ENCODE assay signal across 28 mouse cellular contexts in the genomic region with DNA sequence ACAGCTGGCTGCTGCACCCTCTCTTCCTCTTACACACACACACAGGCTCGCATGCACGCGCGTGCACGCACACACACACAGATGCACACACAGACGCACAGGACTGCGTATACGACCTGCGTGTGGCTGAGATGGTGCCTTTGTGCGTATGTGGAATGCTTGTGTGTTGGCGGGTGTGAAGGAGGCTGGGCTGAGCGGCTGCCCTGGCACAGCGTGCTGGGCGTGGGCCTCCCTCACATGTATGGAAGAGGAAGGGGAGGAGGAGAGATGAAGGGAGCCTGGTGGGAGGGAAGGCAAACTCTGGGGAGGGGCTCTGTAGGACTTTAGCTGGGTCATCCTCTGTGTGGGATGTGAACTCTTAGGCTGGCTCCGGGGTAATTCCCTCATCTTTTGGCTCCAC. TPM values are rescaled to one million over a fixed set of nuclear protein-coding genes. Genes with fewer than 3 reads are reported as not detected.
DNase-seq lines count a peak whose midpoint lies in the region; ATAC-seq and TF ChIP-seq lines count a peak whose summit lies in the region.
"Had no signal": no experiment of that assay in that cellular context is flagged by ENCODE, and none has a peak within 500 bp of the region (broad histone marks: within the 10 kb centered on the region; RNA-seq: fewer than 3 reads in every experiment).

No protein-coding gene starts in this region.

- 83% methylated on average over 15 of the region's 15 CpGs for WGBS in limb, embryonic 10.5 days
- WGBS in forebrain, embryonic 16.5 days, result 81% methylated on average over 15 of the region's 15 CpGs

- H3K4me2 ChIP-seq in forebrain, embryonic 16.5 days (ENCODE audit: low read length), result no peak overlapping the region
- H3K4me2 ChIP-seq: embryonic facial prominence, embryonic 13.5 days; hindbrain, embryonic 13.5 days; midbrain, embryonic 13.5 days had no signal

- intact Hi-C loops in left cerebral cortex, adult 2 months (cut with DNase I), result loop anchor here (2.0 to 10.0 kb wide), 4 partner anchors 132 to 241 kb away; partner anchors contain the start of genes Atg13 and Harbi1

- peak overlapping the region; percentile 78 for H3K27ac ChIP-seq in left cerebral cortex, adult 2 months
- no peak overlapping the region for H3K27ac ChIP-seq in limb, embryonic 10.5 days
- H3K27ac ChIP-seq in forebrain, embryonic 16.5 days (ENCODE audit: low read length), result no peak overlapping the region
- H3K27ac ChIP-seq: embryonic facial prominence, embryonic 13.5 days; hindbrain, embryonic 13.5 days; midbrain, embryonic 13.5 days had no signal

- H3K9me3 ChIP-seq in E14TG2a.4 (ENCODE audit: low read length), result no peaks in the 10 kb centered on the region
- H3K9me3 ChIP-seq in limb, embryonic 10.5 days (replicated peaks), result no peaks in the 10 kb centered on the region
- H3K9me3 ChIP-seq in forebrain, embryonic 16.5 days (ENCODE audit: control insufficient read depth, low read length), result no peaks in the 10 kb centered on the region
- H3K9me3 ChIP-seq: embryonic facial prominence, embryonic 13.5 days; hindbrain, embryonic 13.5 days; midbrain, embryonic 13.5 days had no signal

- H3K36me3 ChIP-seq in E14TG2a.4 (ENCODE audit: insufficient read depth, low read length), result no peaks in the 10 kb centered on the region
- H3K36me3 ChIP-seq in limb, embryonic 10.5 days, result peaks cover 26% of the 10 kb centered on the region
- H3K36me3 ChIP-seq in forebrain, embryonic 16.5 days (ENCODE audit: control insufficient read depth, insufficient read depth), result no peaks in the 10 kb centered on the region
- H3K36me3 ChIP-seq: hindbrain, embryonic 13.5 days; midbrain, embryonic 13.5 days had no signal

- H3K9ac ChIP-seq in forebrain, embryonic 16.5 days (replicated peaks; ENCODE audit: low read depth, low read length), result no peak overlapping the region
- H3K9ac ChIP-seq: embryonic facial prominence, embryonic 13.5 days; hindbrain, embryonic 13.5 days; midbrain, embryonic 13.5 days had no signal

- H3K27me3 ChIP-seq in E14TG2a.4 (ENCODE audit: insufficient read depth, low read length), result peaks cover 86% of the 10 kb centered on the region
- H3K27me3 ChIP-seq in limb, embryonic 10.5 days (ENCODE audit: low read depth, poor library complexity, severe bottlenecking), result peaks cover 51% of the 10 kb centered on the region
- H3K27me3 ChIP-seq in forebrain, embryonic 16.5 days (replicated peaks; ENCODE audit: control insufficient read depth, insufficient read depth, low read length), result peaks cover 33% of the 10 kb centered on the region

- H3K4me3 ChIP-seq in left cerebral cortex, adult 2 months, result peak overlapping the region; percentile 80; the same call in 1 of the 2 replicates
- H3K4me3 ChIP-seq in E14TG2a.4 (replicated peaks; ENCODE audit: low read length), result peak overlapping the region; percentile 39
- H3K4me3 ChIP-seq in limb, embryonic 10.5 days, result no peak overlapping the region
- no peak overlapping the region for H3K4me3 ChIP-seq in forebrain, embryonic 16.5 days (replicated peaks; ENCODE audit: low read length)
- H3K4me3 ChIP-seq: embryonic facial prominence, embryonic 13.5 days; hindbrain, embryonic 13.5 days; midbrain, embryonic 13.5 days; myocyte had no signal

- ATAC-seq in cerebellum, adult (ENCODE audit: insufficient number of reproducible peaks, low FRiP score, low TSS enrichment), result no peak
- no peak for ATAC-seq in forebrain, embryonic 16.5 days
- ATAC-seq: midbrain, embryonic 13.5 days; Patski had no signal

- TF ChIP-seq CTCF in left cerebral cortex, adult 2 months (IDR thresholded peaks at IDR 0.05), result no peak
- no peak for TF ChIP-seq CTCF in E14TG2a.4 (conservative IDR thresholded peaks at IDR 0.05; ENCODE audit: low read length)

- peaks cover 93% of the 10 kb centered on the region for H3K4me1 ChIP-seq in E14TG2a.4 (replicated peaks; ENCODE audit: low read depth, low read length)
- peaks cover 63% of the 10 kb centered on the region for H3K4me1 ChIP-seq in limb, embryonic 10.5 days
- H3K4me1 ChIP-seq in forebrain, embryonic 16.5 days (replicated peaks; ENCODE audit: control insufficient read depth, insufficient read depth, low read length), result peaks cover 33% of the 10 kb centered on the region

- peak; percentile 32 for DNase-seq in cerebellum, adult 9-11 months
- peak in 1 of 2 experiments; percentile 72 for DNase-seq in left cerebral cortex, adult 2 months (ENCODE audit: extremely low spot score in 1 of 2, low spot score in 2 of 2)
- DNase-seq in left cerebral cortex, adult 11 months (ENCODE audit: low spot score), result no peak
- DNase-seq in limb, embryonic 10.5 days (ENCODE audit: low spot score), result peak; percentile 29
- no peak for DNase-seq in natural killer cell, adult 2 months (ENCODE audit: low spot score in 2 of 2)
- DNase-seq: adrenal gland, postnatal 25 days; gastrocnemius, postnatal 14 days; liver; lung, adult 2 months; lung, postnatal 36 days; thymus, adult 18-20 months had no signal

RNA-seq across cellular contexts. Expression of gene Chrm4, which starts 1.6 kb away (rescaled TPM):
- 10 to 100 TPM; 47.9 to 59.9 TPM for total RNA-seq in left cerebral cortex, adult 2 months (2021)
- 0.67 and 0.76 TPM in 2 replicates for polyA plus RNA-seq in limb, embryonic 10.5 days (2016; fragmentation: Nextera tagmentation; extraction: Ambion mirVana)
- 2.4 and 2.6 TPM in 2 replicates for polyA plus RNA-seq in forebrain, embryonic 16.5 days (2015; fragmentation: Nextera tagmentation; extraction: Ambion mirVana)
- total RNA-seq: gastrocnemius, postnatal 14 days; heart, adult 8-10 months; neutrophil, adult 5-6 weeks had no signal
- polyA plus RNA-seq: heart, postnatal 0 days; intestine, embryonic 14.5 days; kidney, embryonic 14.5 days; Patski had no signal

RNA-seq across cellular contexts. Expression of gene Mdk, which starts 6.7 kb away (rescaled TPM):
- 10 to 100 TPM; 16.5 to 21.5 TPM for total RNA-seq in left cerebral cortex, adult 2 months (2021)
- polyA plus RNA-seq in limb, embryonic 10.5 days (2016; fragmentation: Nextera tagmentation; extraction: Ambion mirVana), result 2,617 and 2,689 TPM in 2 replicates
- 256 and 290 TPM in 2 replicates for polyA plus RNA-seq in forebrain, embryonic 16.5 days (2015; fragmentation: Nextera tagmentation; extraction: Ambion mirVana)
- total RNA-seq: common myeloid progenitor, adult 5-6 weeks had no signal

RNA-seq across cellular contexts. Expression of gene Gm9821, which starts 20.1 kb away (rescaled TPM):
- total RNA-seq in left cerebral cortex, adult 2 months (2021), result not detected
- 0.33 and 0.56 TPM in 2 replicates for polyA plus RNA-seq in limb, embryonic 10.5 days (2016; fragmentation: Nextera tagmentation; extraction: Ambion mirVana)
- polyA plus RNA-seq in forebrain, embryonic 16.5 days (2015; fragmentation: Nextera tagmentation; extraction: Ambion mirVana), result 0.37 and 0.46 TPM in 2 replicates
- total RNA-seq: adrenal gland, postnatal 25 days; gastrocnemius, postnatal 14 days; heart, adult 8-10 months; left cerebral cortex, postnatal 14 days had no signal
- polyA plus RNA-seq: large intestine, adult 2 months; lung, adult 2 months; urinary bladder, adult 2 months had no signal

RNA-seq across cellular contexts. Expression of gene Dgkz, which starts 50.2 kb away (rescaled TPM):
- 100 to 1,000 TPM; 553 to 561 TPM for total RNA-seq in left cerebral cortex, adult 2 months (2021)
- polyA plus RNA-seq in limb, embryonic 10.5 days (2016; fragmentation: Nextera tagmentation; extraction: Ambion mirVana), result 57.3 and 59.9 TPM in 2 replicates
- polyA plus RNA-seq in forebrain, embryonic 16.5 days (2015; fragmentation: Nextera tagmentation; extraction: Ambion mirVana), result 28.7 and 33.6 TPM in 2 replicates

Comparison
In these comparisons a context has a peak if more than half of its experiments do, and no peak if none do; other contexts are left out.
1. DNase-seq: peak in cerebellum, adult 9-11 months (single experiment) and limb, embryonic 10.5 days (single experiment); none in left cerebral cortex, adult 11 months (single experiment) and natural killer cell, adult 2 months (0 of 2).
2. H3K4me3 ChIP-seq: peak in left cerebral cortex, adult 2 months (single experiment) and E14TG2a.4 (single experiment); none in limb, embryonic 10.5 days (single experiment) and forebrain, embryonic 16.5 days (single experiment).